Mouse (Mus musculus): ENCODE measurements at regions not wholly inside any gene's neighbourhood (a gene's known extent, or its start where the extent isn't known, plus 50 kb on each side); places are given as distances from the start of the nearest gene placed in this dataset.

- no peak for DNase-seq (ENCODE audit: low read depth, low spot score)
- H3K9ac ChIP-seq (ENCODE audit: control insufficient read depth, low read depth, low read length, poor library complexity, severe bottlenecking): no peak overlapping the region
- H3K4me1 ChIP-seq (ENCODE audit: control insufficient read depth in 1 of 2, insufficient read depth in 2 of 2, low read length in 2 of 2): no peaks in the 10 kb centered on the region
- H3K9me3 ChIP-seq (replicated peaks; ENCODE audit: insufficient read depth, low read length): no peaks in the 10 kb centered on the region
- H3K27me3 ChIP-seq (ENCODE audit: control insufficient read depth in 1 of 2, insufficient read depth in 2 of 2, low read length in 2 of 2): no peaks in the 10 kb centered on the region
- no peaks in the 10 kb centered on the region for H3K79me2 ChIP-seq (ENCODE audit: control insufficient read depth, insufficient read depth, low read length, poor library complexity)
- H3K27ac ChIP-seq (ENCODE audit: control insufficient read depth, low read depth, low read length): no peak overlapping the region
- no peak for TF ChIP-seq RAD21 (IDR thresholded peaks at IDR 0.05; ENCODE audit: low read depth, low read length)
- no peak for TF ChIP-seq BHLHE40 (IDR thresholded peaks at IDR 0.05; ENCODE audit: borderline replicate concordance, low read depth, low read length)
- no peak for TF ChIP-seq MAZ (IDR thresholded peaks at IDR 0.05; ENCODE audit: low read depth, low read length)
- no peak for TF ChIP-seq ZMIZ1 (IDR thresholded peaks at IDR 0.05; ENCODE audit: low read depth, low read length)
- peak; percentile 68; the same call in 1 of the 2 replicates for TF ChIP-seq POLR2AphosphoS5 (IDR thresholded peaks at IDR 0.05; ENCODE audit: borderline replicate concordance, low read depth, low read length)
- no peaks in the 10 kb centered on the region for H3K36me3 ChIP-seq (ENCODE audit: control insufficient read depth in 1 of 2, insufficient read depth in 2 of 2, low read length in 2 of 2)
- no peak overlapping the region for H3K4me3 ChIP-seq (ENCODE audit: control insufficient read depth in 1 of 2, insufficient read depth in 1 of 2, low read depth in 2 of 2, low read length in 2 of 2)
Measured at GRCm38 (mm10) chr1:186372770-186373353, 255.8 kb upstream of the Lyplal1 start.

GRCm38 (mm10) chr1:186363356-186363755 lies 246.2 kb upstream of the Lyplal1 start:
- peak; percentile 8 for DNase-seq (ENCODE audit: low read depth, low spot score)
- Histone ChIP-seq H3K9ac (ENCODE audit: control insufficient read depth, low read depth, low read length, poor library complexity, severe bottlenecking) (no peak overlapping the region), H3K79me2 (ENCODE audit: control insufficient read depth, insufficient read depth, low read length, poor library complexity) (no peaks in the 10 kb centered on the region), H3K4me3 (ENCODE audit: control insufficient read depth in 1 of 2, insufficient read depth in 1 of 2, low read depth in 2 of 2, low read length in 2 of 2) (no peak overlapping the region), H3K4me1 (ENCODE audit: control insufficient read depth in 1 of 2, insufficient read depth in 2 of 2, low read length in 2 of 2) (no peaks in the 10 kb centered on the region), H3K27me3 (ENCODE audit: control insufficient read depth in 1 of 2, insufficient read depth in 2 of 2, low read length in 2 of 2) (no peaks in the 10 kb centered on the region), H3K36me3 (ENCODE audit: control insufficient read depth in 1 of 2, insufficient read depth in 2 of 2, low read length in 2 of 2) (no peaks in the 10 kb centered on the region), H3K9me3 (replicated peaks; ENCODE audit: insufficient read depth, low read length) (no peaks in the 10 kb centered on the region), H3K27ac (ENCODE audit: control insufficient read depth, low read depth, low read length) (no peak overlapping the region)
- TF ChIP-seq KAT2A (conservative IDR thresholded peaks at IDR 0.05; ENCODE audit: low read depth, low read length) (no peak), TBP (IDR thresholded peaks at IDR 0.05; ENCODE audit: low read depth, low read length) (no peak), CHD2 (IDR thresholded peaks at IDR 0.05; ENCODE audit: low read length) (no peak), NRF1 (IDR thresholded peaks at IDR 0.05; ENCODE audit: insufficient read depth, low read depth, low read length, poor library complexity, severe bottlenecking) (no peak), SIN3A (IDR thresholded peaks at IDR 0.05; ENCODE audit: low read length) (no peak), ZMIZ1 (IDR thresholded peaks at IDR 0.05; ENCODE audit: low read depth, low read length) (no peak), TAL1 (IDR thresholded peaks at IDR 0.05; ENCODE audit: low read length) (no peak), SMC3 (IDR thresholded peaks at IDR 0.05; ENCODE audit: low read depth, low read length) (no peak), BHLHE40 (IDR thresholded peaks at IDR 0.05; ENCODE audit: borderline replicate concordance, low read depth, low read length) (no peak), ETS1 (IDR thresholded peaks at IDR 0.05; ENCODE audit: low read depth, low read length) (no peak), ZNF384 (IDR thresholded peaks at IDR 0.05; ENCODE audit: low read depth, low read length) (no peak), USF2 (IDR thresholded peaks at IDR 0.05; ENCODE audit: borderline replicate concordance in 1 of 2, insufficient read depth in 1 of 2, low read depth in 1 of 2, low read length in 2 of 2) (no peak), POLR2AphosphoS2 (IDR thresholded peaks at IDR 0.05; ENCODE audit: low read length) (no peak), MAZ (IDR thresholded peaks at IDR 0.05; ENCODE audit: low read depth, low read length) (no peak), MAFK (IDR thresholded peaks at IDR 0.05; ENCODE audit: borderline replicate concordance, low read depth, low read length) (no peak), POLR2A (IDR thresholded peaks at IDR 0.05; ENCODE audit: control insufficient read depth in 1 of 2, insufficient read depth in 1 of 2, low read depth in 1 of 2, low read length in 2 of 2, poor library complexity in 1 of 2) (no peak)

Measured in MEL (cell line).